Mouse (Mus musculus) CH12.LX (cell line): Measurements from ENCODE around the gene Ces1f. TPM values are rescaled to one million over a fixed set of nuclear protein-coding genes. Genes with fewer than 3 reads are reported as not detected.
"Not testable (repeated sequence)": the region's sequence is repeated elsewhere in the genome, so short reads cannot be mapped to it uniquely, and the experiment has no call there.

Experiments used
- DNase-seq: peaks from one replicate; pipeline ENCODE4 v3.0.0-alpha.2; 2013; ENCODE audit errors: extremely low read depth
- H3K27ac ChIP-seq: 2 replicates; pipeline ENCODE4 v1.5.1; 2012; ENCODE audit warnings: low read depth, mild to moderate bottlenecking, control low read depth, moderate library complexity; ENCODE audit not compliant: insufficient read depth
- H3K27me3 ChIP-seq: replicated peaks from 2 replicates; pipeline ENCODE3; 2012; ENCODE audit warnings: inconsistent platforms
- H3K36me3 ChIP-seq, 2 experiments: replicated peaks in 1 of 2; 2 replicates each; pipeline versions ENCODE3 to v1.6.1; 2012; ENCODE audit warnings: inconsistent platforms in 1 of 2, low read length in 1 of 2, mild to moderate bottlenecking in 1 of 2, mixed read lengths in 1 of 2, moderate library complexity in 1 of 2; ENCODE audit not compliant: control insufficient read depth in 1 of 2, insufficient read depth in 1 of 2
- H3K4me1 ChIP-seq, 2 experiments: 2 replicates each; pipeline ENCODE4 v1.6.1; 2012; ENCODE audit warnings: inconsistent platforms in 1 of 2, moderate library complexity in 1 of 2; ENCODE audit not compliant: insufficient read depth in 2 of 2, control insufficient read depth in 1 of 2
- H3K4me2 ChIP-seq: 2 replicates; pipeline ENCODE4 v1.6.1; 2012; ENCODE audit warnings: low read depth, mild to moderate bottlenecking, control low read depth; ENCODE audit not compliant: poor library complexity, insufficient read depth, severe bottlenecking
- H3K4me3 ChIP-seq, 3 experiments: fragments of 150-350 bp in 1 of 3; sonication (generic) in 1 of 3; replicated peaks in 1 of 3; 2 replicates each; pipeline versions ENCODE3 to v1.5.1; 2011 to 2012; ENCODE audit warnings: low read depth in 2 of 3, low read length in 2 of 3, mild to moderate bottlenecking in 2 of 3, moderate library complexity in 2 of 3, control low read depth in 1 of 3, improper control_type of control experiment in 1 of 3, inconsistent platforms in 1 of 3, mixed read lengths in 1 of 3; ENCODE audit not compliant: poor library complexity in 1 of 3
- H3K79me2 ChIP-seq: replicated peaks from 2 replicates; pipeline ENCODE4 v1.6.1; 2012; ENCODE audit warnings: mild to moderate bottlenecking, moderate library complexity; ENCODE audit not compliant: control insufficient read depth, poor library complexity, insufficient read depth, severe bottlenecking; ENCODE audit errors: extremely low read depth
- H3K9ac ChIP-seq: 2 replicates; pipeline ENCODE4 v1.6.1; 2012; ENCODE audit warnings: low read depth, mild to moderate bottlenecking, control low read depth, moderate library complexity; ENCODE audit not compliant: insufficient read depth
- H3K9me3 ChIP-seq: replicated peaks from 2 replicates; pipeline ENCODE3; 2012; ENCODE audit warnings: low read length, inconsistent platforms, mixed read lengths
- ELF1 ChIP-seq: IDR thresholded peaks from 2 replicates; pipeline ENCODE4 v1.6.1; 2014; ENCODE audit warnings: low read depth, mild to moderate bottlenecking, inconsistent platforms, low read length, improper control_type of control experiment
- EP300 ChIP-seq: IDR thresholded peaks from 2 replicates; pipeline ENCODE4 v1.6.1; 2011; ENCODE audit warnings: low read length, improper control_type of control experiment
- ETS1 ChIP-seq: conservative IDR thresholded peaks from 2 replicates; pipeline ENCODE4 v1.6.1; 2012; ENCODE audit warnings: low read depth, mild to moderate bottlenecking, inconsistent platforms, low read length, improper control_type of control experiment, moderate library complexity
- GABPA ChIP-seq: IDR thresholded peaks from 2 replicates; pipeline ENCODE4 v1.6.1; 2012; ENCODE audit warnings: low read depth, low read length, improper control_type of control experiment, inconsistent platforms; ENCODE audit not compliant: insufficient replicate concordance
- HCFC1 ChIP-seq: IDR thresholded peaks from 2 replicates; pipeline ENCODE4 v1.6.1; 2012; ENCODE audit warnings: low read depth, mild to moderate bottlenecking, inconsistent platforms, low read length, improper control_type of control experiment
- IRF4 ChIP-seq: IDR thresholded peaks from 2 replicates; pipeline ENCODE4 v1.6.1; 2014; ENCODE audit warnings: low read depth, mild to moderate bottlenecking, inconsistent platforms, low read length, improper control_type of control experiment
- JUND ChIP-seq: conservative IDR thresholded peaks from 2 replicates; pipeline ENCODE4 v1.6.1; 2011; ENCODE audit warnings: low read depth, low read length, improper control_type of control experiment
- KAT2A ChIP-seq: IDR thresholded peaks from 2 replicates; pipeline ENCODE4 v1.6.1; 2012; ENCODE audit warnings: low read length, improper control_type of control experiment, inconsistent platforms; ENCODE audit not compliant: insufficient replicate concordance
- MAZ ChIP-seq: IDR thresholded peaks from 2 replicates; pipeline ENCODE4 v1.6.1; 2012; ENCODE audit warnings: low read depth, mild to moderate bottlenecking, inconsistent platforms, low read length, improper control_type of control experiment, moderate library complexity
- MYC ChIP-seq: IDR thresholded peaks from 2 replicates; pipeline ENCODE4 v1.6.1; 2011; ENCODE audit warnings: low read depth, mild to moderate bottlenecking, improper control_type of control experiment, low read length
- PAX5 ChIP-seq: IDR thresholded peaks from 2 replicates; pipeline ENCODE4 v1.6.1; 2012; ENCODE audit warnings: low read length, inconsistent platforms, mixed read lengths
- POLR2AphosphoS2 ChIP-seq: IDR thresholded peaks from 2 replicates; pipeline ENCODE4 v1.6.1; 2011; ENCODE audit warnings: low read depth, low read length, improper control_type of control experiment
- TBP ChIP-seq: conservative IDR thresholded peaks from 2 replicates; pipeline ENCODE4 v1.6.1; 2011; ENCODE audit warnings: low read depth, low read length, improper control_type of control experiment
- UBTF ChIP-seq: IDR thresholded peaks from 2 replicates; pipeline ENCODE4 v1.6.1; 2012; ENCODE audit warnings: low read depth, mild to moderate bottlenecking, inconsistent platforms, low read length, improper control_type of control experiment, moderate library complexity
- USF2 ChIP-seq: conservative IDR thresholded peaks from 2 replicates; pipeline ENCODE4 v1.6.1; 2011; ENCODE audit warnings: low read depth, low read length, improper control_type of control experiment
- ZMIZ1 ChIP-seq: IDR thresholded peaks from 2 replicates; pipeline ENCODE4 v1.6.1; 2012; ENCODE audit warnings: low read depth, mild to moderate bottlenecking, inconsistent platforms, low read length, improper control_type of control experiment
- dilution Hi-C: fragments of 300-500 bp; cut with MboI; formaldehyde crosslinking; loops from 2 replicates; pipeline ENCODE4 v1.14.3; 2020; ENCODE audit warnings: low sequenced_read_pairs; ENCODE audit not compliant: extremely low pct_unique_long_range_greater_than_20kb, extremely low pct_ligation_motif_present
- in situ Hi-C: fragments of 300-500 bp; cut with MboI; formaldehyde crosslinking; loops from 3 replicates; pipeline ENCODE4 v1.14.3; 2019; ENCODE audit warnings: low sequenced_read_pairs, low pct_ligation_motif_present, low pct_unique_long_range_greater_than_20kb, mixed read lengths
- polyA plus RNA-seq: library from polyadenylated mRNA; unstranded; fragments of >175 nt; gene quantifications from 2 replicates; pipeline ENCODE4 v1.2.1, GENCODE M21; 2012; ENCODE audit warnings: low read depth; ENCODE audit not compliant: insufficient read length
- total RNA-seq, 2 experiments: library from RNA; depleted of rRNA; stranded (reverse); fragments of 300-350 nt in 1 of 2; fragments of >200 nt in 1 of 2; gene quantifications; 2 replicates each; pipeline ENCODE4 v1.2.3; 2012 to 2014

The Ces1f gene
- total and polyA plus RNA-seq, 3 experiments: not detected

GRCm38 (mm10) chr8:93234068-93234467, 45.5 kb downstream of the Ces1f start:
- H3K4me2 ChIP-seq: no peak overlapping the region
- H3K4me3 ChIP-seq: no peak overlapping the region
- H3K27me3 ChIP-seq: peaks cover 47% of the 10 kb centered on the region
- H3K9ac ChIP-seq: no peak overlapping the region
- no peaks in the 10 kb centered on the region for H3K36me3 ChIP-seq
- TF ChIP-seq MAZ (no peak), HCFC1 (no peak), JUND (no peak), GABPA (no peak), MYC (no peak)
- H3K27ac ChIP-seq: no peak overlapping the region
- H3K4me1 ChIP-seq: no peaks in the 10 kb centered on the region
- dilution Hi-C loops: no loop called here
- H3K79me2 ChIP-seq: no peaks in the 10 kb centered on the region
- in situ Hi-C loops: no loop called here
- no peak for DNase-seq
- H3K9me3 ChIP-seq: peaks cover 5% of the 10 kb centered on the region

GRCm38 (mm10) chr8:93229446-93229845, 50.1 kb downstream of the Ces1f start, which contains the start of gene Ces1e:
TSS of gene Ces1e (minus strand) at chr8:93229619.
- Histone ChIP-seq H3K36me3 (no peaks in the 10 kb centered on the region), H3K27me3 (peaks cover 52% of the 10 kb centered on the region), H3K9ac (no peak within 1 kb of the TSS), H3K79me2 (no peaks in the 10 kb centered on the region), H3K4me2 (no peak within 1 kb of the TSS), H3K4me1 (no peaks in the 10 kb centered on the region), H3K27ac (no peak within 1 kb of the TSS), H3K9me3 (no peaks in the 10 kb centered on the region), H3K4me3 (no peak within 1 kb of the TSS)
- TF ChIP-seq USF2: no peak
- TF ChIP-seq UBTF: no peak
- TF ChIP-seq ZMIZ1: no peak
- no peak for TF ChIP-seq ETS1
- TF ChIP-seq TBP: no peak
- no peak for TF ChIP-seq POLR2AphosphoS2
- TF ChIP-seq MYC: no peak
- TF ChIP-seq GABPA: no peak
- in situ Hi-C loops: no loop called here
- DNase-seq: no peak
- dilution Hi-C loops: no loop called here

- no peak for TF ChIP-seq EP300
- TF ChIP-seq ETS1: no peak
- no peak for TF ChIP-seq IRF4
- TF ChIP-seq ELF1: no peak
- TF ChIP-seq UBTF: no peak
- no peak for TF ChIP-seq KAT2A
- no peak for TF ChIP-seq JUND
- no peak for TF ChIP-seq PAX5
- H3K27ac ChIP-seq: no peak overlapping the region
- no peak overlapping the region for H3K4me2 ChIP-seq
- peaks cover 46% of the 10 kb centered on the region for H3K27me3 ChIP-seq
- no peak overlapping the region for H3K4me3 ChIP-seq
- no peaks in the 10 kb centered on the region for H3K79me2 ChIP-seq
- in situ Hi-C loops (no loop called here), dilution Hi-C loops (no loop called here)
- H3K36me3 ChIP-seq: no peaks in the 10 kb centered on the region
- H3K4me1 ChIP-seq: no peaks in the 10 kb centered on the region
- H3K9ac ChIP-seq: no peak overlapping the region
- no peak for DNase-seq
- no peaks in the 10 kb centered on the region for H3K9me3 ChIP-seq
Observed at GRCm38 (mm10) chr8:93228673-93229370, 50.7 kb downstream of the Ces1f start.

DNA sequence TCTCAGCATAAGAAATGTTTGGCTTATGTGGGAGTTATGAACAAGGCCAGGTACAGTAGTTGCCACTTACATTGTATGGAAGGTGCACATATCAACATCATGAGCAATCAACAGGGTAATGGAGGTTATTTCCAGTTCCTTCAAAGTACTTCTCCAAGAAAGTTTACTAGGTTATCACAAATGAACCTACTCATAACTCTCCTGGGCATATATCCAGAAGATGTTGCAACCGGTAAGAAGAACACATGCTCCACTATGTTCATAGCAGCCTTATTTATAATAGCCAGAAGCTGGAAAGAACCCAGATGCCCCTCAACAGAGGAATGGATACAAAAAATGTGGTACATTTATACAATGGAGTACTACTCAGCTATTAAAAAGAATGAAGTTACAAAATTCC, 53.1 kb downstream of the Ces1f start:
- dilution Hi-C loops, H3K79me2 ChIP-seq, H3K4me3 ChIP-seq, H3K4me1 ChIP-seq, H3K36me3 ChIP-seq, in situ Hi-C loops, H3K27ac ChIP-seq, H3K9ac ChIP-seq, H3K9me3 ChIP-seq, H3K4me2 ChIP-seq, DNase-seq: not testable (repeated sequence)
- peaks cover 44% of the 10 kb centered on the region for H3K27me3 ChIP-seq
